Mouse (Mus musculus): ENCODE measurements around the gene Eno3. TPM values are rescaled to one million over a fixed set of nuclear protein-coding genes. Genes with fewer than 3 reads are reported as not detected.
A peak's percentile ranks its signal among the peaks of the same experiment; 100 is the strongest.

Gene Eno3
- polyA plus RNA-seq, 1 experiment = 1,792 TPM

- Histone ChIP-seq H3K27me3 (ENCODE audit: control insufficient read depth, insufficient read depth, insufficient read length) (no peaks in the 10 kb centered on the region), H3ac (ENCODE audit: control insufficient read depth, insufficient read length) (peak overlapping the region; percentile 62), H3K4me2 (ENCODE audit: low read depth) (peak overlapping the region; percentile 91), H3K4me3 (peak overlapping the region; percentile 62), H3K36me3 (ENCODE audit: control insufficient read depth, insufficient read depth) (peaks cover 33% of the 10 kb centered on the region), H3K79me2 (ENCODE audit: control insufficient read depth, insufficient read depth) (peaks cover 31% of the 10 kb centered on the region)
- no peak for TF ChIP-seq MYOD1 (IDR thresholded peaks at IDR 0.05; ENCODE audit: control insufficient read depth in 1 of 3, insufficient read length in 2 of 3, low read depth in 2 of 3)
- no peak for TF ChIP-seq POLR2A (IDR thresholded peaks at IDR 0.05; ENCODE audit: insufficient read length, low read depth)
These were observed 10.8 kb upstream of the Eno3 start for GRCm38 (mm10) chr11:70646259-70646555.

DNA sequence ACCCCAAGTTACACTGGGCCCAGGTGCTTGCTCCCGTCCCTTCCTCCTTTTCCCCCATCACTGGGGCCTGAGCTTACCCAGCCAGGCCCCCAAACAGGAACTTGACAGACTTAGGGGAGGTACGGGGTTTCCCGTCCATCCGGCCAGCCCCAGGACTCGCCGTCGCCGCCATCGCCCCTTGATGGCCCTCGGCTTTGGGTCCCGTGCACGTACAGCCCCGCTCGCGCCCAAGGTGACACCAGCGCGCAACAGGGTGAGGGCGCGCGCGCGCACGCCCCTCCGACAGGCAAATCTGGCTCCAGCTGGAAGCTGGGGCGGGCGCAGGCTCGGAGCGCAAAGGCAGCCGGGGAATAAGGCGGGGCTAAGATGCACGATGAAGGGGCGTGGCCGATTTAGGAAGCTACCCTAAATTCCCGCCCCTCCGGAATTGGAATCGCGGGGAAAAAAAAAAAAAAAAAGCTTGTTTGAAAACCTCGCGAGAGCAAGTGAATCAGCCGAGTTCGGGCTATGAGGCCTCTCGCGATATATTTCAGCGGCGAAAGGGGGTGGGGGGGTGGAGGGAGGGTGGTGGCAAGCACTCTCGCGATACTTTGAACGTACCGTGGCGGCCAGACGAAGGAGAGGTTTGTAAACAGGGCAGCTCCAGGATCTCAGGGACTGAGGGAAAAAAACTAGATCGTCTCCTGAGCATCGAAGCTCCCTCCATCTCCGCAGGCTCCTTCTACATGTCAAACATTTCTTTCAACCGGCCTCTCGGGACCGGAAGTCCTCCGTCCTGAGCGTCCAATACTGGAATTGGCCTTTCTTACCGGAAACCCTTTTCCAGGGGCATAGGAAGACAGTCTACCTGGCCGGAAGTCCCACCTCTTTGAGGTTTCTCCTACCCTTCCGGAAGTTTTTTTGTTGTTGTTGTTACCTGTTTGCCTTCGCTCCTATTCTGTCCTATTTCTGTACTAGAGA is 10.0 kb upstream of the Eno3 start, which contains the start of the genes Rnf167 and Slc25a11:
Gene Rnf167, plus strand, starts transcription at position 545 of the 960 bp plus-strand sequence.
Gene Slc25a11, minus strand, starts transcription at position 789 of the 960 bp plus-strand sequence.
- H3K27me3 ChIP-seq (ENCODE audit: control insufficient read depth, insufficient read depth, insufficient read length) = no peaks in the 10 kb centered on the region
- H3K36me3 ChIP-seq (ENCODE audit: control insufficient read depth, insufficient read depth) = peaks cover 35% of the 10 kb centered on the region
- peak in 2 of 3 experiments; percentile 46 for TF ChIP-seq MYOG (IDR thresholded peaks at IDR 0.05; ENCODE audit: control insufficient read depth in 1 of 3, insufficient read depth in 1 of 3, insufficient read length in 2 of 3, low read depth in 2 of 3)
- TF ChIP-seq E2F4 (IDR thresholded peaks at IDR 0.05; ENCODE audit: insufficient read depth) = no peak
- TF ChIP-seq REST (IDR thresholded peaks at IDR 0.05; ENCODE audit: insufficient read depth, insufficient read length) = no peak
- peak; percentile 89 for TF ChIP-seq POLR2AphosphoS2 (IDR thresholded peaks at IDR 0.05; ENCODE audit: insufficient read length, low read depth)
- TF ChIP-seq MYOD1 (IDR thresholded peaks at IDR 0.05; ENCODE audit: control insufficient read depth in 1 of 3, insufficient read length in 2 of 3, low read depth in 2 of 3) = peak in 1 of 3 experiments; percentile 35
- peak; percentile 95 for TF ChIP-seq POLR2A (IDR thresholded peaks at IDR 0.05; ENCODE audit: insufficient read length, low read depth)
- H3ac ChIP-seq (ENCODE audit: control insufficient read depth, insufficient read length) = peak within 1 kb of the TSS; percentile 62
- peak within 1 kb of the TSS; percentile 62 for H3K4me3 ChIP-seq
- peak within 1 kb of the TSS; percentile 95 for H3K4me2 ChIP-seq (ENCODE audit: low read depth)
- H3K79me2 ChIP-seq (ENCODE audit: control insufficient read depth, insufficient read depth) = peaks cover 39% of the 10 kb centered on the region

DNA sequence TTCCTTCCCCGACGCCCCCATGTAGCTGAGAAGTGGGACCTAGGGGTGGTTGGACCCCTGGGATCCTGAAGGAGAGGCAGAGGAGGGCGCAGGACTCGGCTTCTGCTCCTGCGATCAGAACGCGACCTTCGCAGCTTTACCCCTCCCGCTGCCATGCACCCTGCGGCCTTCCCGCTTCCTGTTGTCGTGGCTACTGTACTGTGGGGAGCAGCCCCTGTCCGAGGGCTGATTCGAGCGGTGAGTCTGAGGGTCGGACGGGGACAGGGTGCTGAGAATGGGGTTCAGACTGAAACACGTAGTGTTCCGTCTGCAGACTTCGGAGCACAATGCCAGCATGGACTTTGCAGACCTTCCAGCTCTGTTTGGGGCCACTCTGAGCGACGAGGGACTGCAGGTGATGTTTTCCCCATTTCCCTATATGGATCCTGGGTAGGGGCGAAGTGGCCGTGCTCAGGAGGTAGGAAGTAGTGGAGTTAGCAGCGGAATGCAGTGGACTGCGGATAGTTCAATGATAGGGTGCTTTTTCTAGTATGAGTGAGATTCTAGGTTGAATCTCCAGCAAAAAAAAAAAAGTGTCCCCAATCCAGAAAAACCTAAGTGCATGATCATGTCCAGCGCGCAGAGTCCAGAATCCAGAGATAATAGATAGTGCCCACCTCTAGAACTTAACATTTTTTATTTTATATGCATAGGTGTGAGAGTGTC is 9.1 kb upstream of the Eno3 start:
- Histone ChIP-seq H3ac (ENCODE audit: control insufficient read depth, insufficient read length) (peak overlapping the region; percentile 62), H3K36me3 (ENCODE audit: control insufficient read depth, insufficient read depth) (peaks cover 43% of the 10 kb centered on the region), H3K4me3 (peak overlapping the region; percentile 62), H3K4me2 (ENCODE audit: low read depth) (peak overlapping the region; percentile 95), H3K79me2 (ENCODE audit: control insufficient read depth, insufficient read depth) (peaks cover 48% of the 10 kb centered on the region), H3K27me3 (ENCODE audit: control insufficient read depth, insufficient read depth, insufficient read length) (no peaks in the 10 kb centered on the region)
- TF ChIP-seq REST (IDR thresholded peaks at IDR 0.05; ENCODE audit: insufficient read depth, insufficient read length) (no peak), TCF3 (IDR thresholded peaks at IDR 0.05; ENCODE audit: insufficient read length, low read depth) (no peak), POLR2AphosphoS2 (IDR thresholded peaks at IDR 0.05; ENCODE audit: insufficient read length, low read depth) (peak; percentile 95), POLR2A (IDR thresholded peaks at IDR 0.05; ENCODE audit: insufficient read length, low read depth) (peak; percentile 46), E2F4 (IDR thresholded peaks at IDR 0.05; ENCODE audit: insufficient read depth) (no peak), MAX (IDR thresholded peaks at IDR 0.05; ENCODE audit: low read depth) (no peak), TCF12 (IDR thresholded peaks at IDR 0.05; ENCODE audit: insufficient read depth, poor library complexity, severe bottlenecking) (no peak), CEBPB (IDR thresholded peaks at IDR 0.05; ENCODE audit: insufficient read depth, poor library complexity, severe bottlenecking) (no peak), MYOG (IDR thresholded peaks at IDR 0.05; ENCODE audit: control insufficient read depth in 1 of 3, insufficient read depth in 1 of 3, insufficient read length in 2 of 3, low read depth in 2 of 3) (no peak), USF1 (IDR thresholded peaks at IDR 0.05; ENCODE audit: low read depth) (no peak), SRF (IDR thresholded peaks at IDR 0.05; ENCODE audit: control insufficient read depth, insufficient read length, low read depth) (no peak), MYOD1 (IDR thresholded peaks at IDR 0.05; ENCODE audit: control insufficient read depth in 1 of 3, insufficient read length in 2 of 3, low read depth in 2 of 3) (no peak)

DNA sequence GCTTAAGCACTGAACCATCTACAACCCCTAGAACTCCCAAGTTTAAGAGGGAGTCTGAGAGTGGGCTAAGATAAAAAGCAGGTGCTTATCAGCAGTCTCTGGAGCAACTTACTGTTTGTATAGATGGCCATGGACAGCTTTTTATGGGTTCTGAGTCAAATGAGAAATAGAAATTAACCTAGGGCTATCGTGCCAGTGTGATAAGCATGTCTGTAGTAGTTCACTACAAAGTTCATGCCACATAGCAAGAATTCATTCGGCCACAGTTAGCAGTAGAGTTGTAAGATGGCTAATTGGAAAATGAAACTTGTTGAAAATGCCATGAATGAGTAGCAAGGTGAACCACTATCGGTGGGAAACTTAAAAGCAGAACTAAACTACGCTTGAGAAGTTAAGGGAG is 8.5 kb upstream of the Eno3 start:
- Histone ChIP-seq H3K36me3 (ENCODE audit: control insufficient read depth, insufficient read depth) (peaks cover 45% of the 10 kb centered on the region), H3K79me2 (ENCODE audit: control insufficient read depth, insufficient read depth) (peaks cover 54% of the 10 kb centered on the region), H3K4me2 (ENCODE audit: low read depth) (peak overlapping the region; percentile 95), H3ac (ENCODE audit: control insufficient read depth, insufficient read length) (no peak overlapping the region), H3K4me3 (peak overlapping the region; percentile 62), H3K27me3 (ENCODE audit: control insufficient read depth, insufficient read depth, insufficient read length) (no peaks in the 10 kb centered on the region)
- TF ChIP-seq MYOD1 (IDR thresholded peaks at IDR 0.05; ENCODE audit: control insufficient read depth in 1 of 3, insufficient read length in 2 of 3, low read depth in 2 of 3) (no peak), SRF (IDR thresholded peaks at IDR 0.05; ENCODE audit: control insufficient read depth, insufficient read length, low read depth) (no peak), MAX (IDR thresholded peaks at IDR 0.05; ENCODE audit: low read depth) (no peak), MYOG (IDR thresholded peaks at IDR 0.05; ENCODE audit: control insufficient read depth in 1 of 3, insufficient read depth in 1 of 3, insufficient read length in 2 of 3, low read depth in 2 of 3) (no peak), POLR2A (IDR thresholded peaks at IDR 0.05; ENCODE audit: insufficient read length, low read depth) (no peak), CEBPB (IDR thresholded peaks at IDR 0.05; ENCODE audit: insufficient read depth, poor library complexity, severe bottlenecking) (no peak), POLR2AphosphoS2 (IDR thresholded peaks at IDR 0.05; ENCODE audit: insufficient read length, low read depth) (no peak), USF1 (IDR thresholded peaks at IDR 0.05; ENCODE audit: low read depth) (no peak), TCF3 (IDR thresholded peaks at IDR 0.05; ENCODE audit: insufficient read length, low read depth) (no peak), E2F4 (IDR thresholded peaks at IDR 0.05; ENCODE audit: insufficient read depth) (no peak), REST (IDR thresholded peaks at IDR 0.05; ENCODE audit: insufficient read depth, insufficient read length) (no peak), TCF12 (IDR thresholded peaks at IDR 0.05; ENCODE audit: insufficient read depth, poor library complexity, severe bottlenecking) (no peak)

Measured in myocyte (in vitro differentiated cells).